Mouse (Mus musculus) liver, embryonic 12.5 days (tissue): ENCODE data around the gene Ntn1. TPM values are rescaled to one million over a fixed set of nuclear protein-coding genes. Genes with fewer than 3 reads are reported as not detected.

ENCODE experiments used
- ATAC-seq: fragments of 200-750 bp; cut with Nextera tagmentation; 2 replicates; pipeline ENCODE4 v1.8.0; 2017; ENCODE audit warnings: moderate number of reproducible peaks, mild to moderate bottlenecking, moderate library complexity
- H3K27ac ChIP-seq: fragments of 300-500 bp; sonication (generic); 2 replicates; pipeline ENCODE4 v1.5.1; 2016; ENCODE audit warnings: mild to moderate bottlenecking
- H3K27me3 ChIP-seq: fragments of 300-500 bp; sonication (generic); replicated peaks from 2 replicates; pipeline ENCODE4 v1.6.1; 2016; ENCODE audit warnings: mild to moderate bottlenecking, moderate library complexity
- H3K36me3 ChIP-seq: fragments of 300-500 bp; sonication (generic); 2 replicates; pipeline ENCODE4 v1.6.1; 2016; ENCODE audit warnings: mild to moderate bottlenecking, moderate library complexity
- H3K4me1 ChIP-seq: fragments of 300-500 bp; sonication (generic); 2 replicates; pipeline ENCODE4 v1.6.1; 2016
- H3K4me2 ChIP-seq: fragments of 300-500 bp; sonication (generic); 2 replicates; pipeline ENCODE4 v1.6.1; 2016; ENCODE audit warnings: mild to moderate bottlenecking, moderate library complexity
- H3K4me3 ChIP-seq: fragments of 300-500 bp; sonication (generic); 2 replicates; pipeline ENCODE4 v1.5.1; 2016; ENCODE audit warnings: mild to moderate bottlenecking, moderate library complexity
- H3K9ac ChIP-seq: fragments of 300-500 bp; sonication (generic); 2 replicates; pipeline ENCODE4 v1.6.1; 2016; ENCODE audit warnings: mild to moderate bottlenecking, moderate library complexity
- H3K9me3 ChIP-seq: fragments of 300-500 bp; sonication (generic); replicated peaks from 2 replicates; pipeline ENCODE4 v1.6.1; 2016; ENCODE audit warnings: mild to moderate bottlenecking, moderate library complexity
- WGBS: fragments of 180-500 bp; shearing (Covaris S2); methylation state at CpG from one replicate; pipeline ENCODE4 v1.1.7; 2016; ENCODE audit not compliant: insufficient replicate concordance; 5-methylcytosine and 5-hydroxymethylcytosine counted together
- polyA plus RNA-seq: library from polyadenylated mRNA; unstranded; fragments of >200 nt; fragmentation: Nextera tagmentation; extraction: Ambion mirVana; gene quantifications from 2 replicates; pipeline ENCODE4 v1.2.1, GENCODE M21; 2016

The Ntn1 gene
- 0.53 and 0.57 TPM in 2 replicates for polyA plus RNA-seq

- Histone ChIP-seq H3K4me3 (peak within 1 kb of the TSS; percentile 38), H3K27me3 (peaks cover 92% of the 10 kb centered on the region), H3K27ac (no peak within 1 kb of the TSS), H3K9ac (no peak within 1 kb of the TSS), H3K4me2 (peak within 1 kb of the TSS; percentile 63), H3K9me3 (no peaks in the 10 kb centered on the region), H3K36me3 (no peaks in the 10 kb centered on the region), H3K4me1 (peaks cover 7% of the 10 kb centered on the region; the same call in 1 of the 2 replicates)
- no peak for ATAC-seq
- WGBS: 3% methylated on average over 11 of the region's 11 CpGs
Observed at GRCm38 (mm10) chr11:68400727-68401219, at the start of gene Ntn1. Ntn1 (minus strand) TSS chr11:68400823.

DNA sequence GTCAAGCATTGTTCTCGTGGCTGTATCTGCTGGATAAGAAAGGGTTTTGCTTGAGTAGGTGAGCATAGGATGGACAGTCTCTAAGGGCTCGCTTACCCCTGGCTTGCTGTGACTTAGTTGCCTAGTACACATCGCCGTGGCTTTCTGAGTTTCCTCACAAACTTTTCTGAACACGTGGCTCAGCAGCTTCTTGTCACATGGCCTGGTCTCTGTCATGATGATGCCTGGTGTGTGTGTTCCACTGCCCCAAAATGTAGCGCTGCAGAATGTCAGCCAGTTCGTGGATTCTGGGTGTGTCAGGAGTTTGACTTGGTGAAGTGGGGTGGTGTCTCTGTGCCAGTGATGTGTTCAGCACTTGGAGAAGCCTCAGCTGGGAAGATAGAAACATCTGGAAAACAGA lies 47.7 kb upstream of the Ntn1 start:
- Histone ChIP-seq H3K36me3 (no peaks in the 10 kb centered on the region), H3K27ac (no peak overlapping the region), H3K4me2 (no peak overlapping the region), H3K4me1 (no peaks in the 10 kb centered on the region), H3K9ac (no peak overlapping the region), H3K27me3 (no peaks in the 10 kb centered on the region; the same call in 1 of the 2 replicates), H3K4me3 (no peak overlapping the region), H3K9me3 (no peaks in the 10 kb centered on the region)
- WGBS: 59% methylated on average over 7 of the region's 7 CpGs
- no peak for ATAC-seq

DNA sequence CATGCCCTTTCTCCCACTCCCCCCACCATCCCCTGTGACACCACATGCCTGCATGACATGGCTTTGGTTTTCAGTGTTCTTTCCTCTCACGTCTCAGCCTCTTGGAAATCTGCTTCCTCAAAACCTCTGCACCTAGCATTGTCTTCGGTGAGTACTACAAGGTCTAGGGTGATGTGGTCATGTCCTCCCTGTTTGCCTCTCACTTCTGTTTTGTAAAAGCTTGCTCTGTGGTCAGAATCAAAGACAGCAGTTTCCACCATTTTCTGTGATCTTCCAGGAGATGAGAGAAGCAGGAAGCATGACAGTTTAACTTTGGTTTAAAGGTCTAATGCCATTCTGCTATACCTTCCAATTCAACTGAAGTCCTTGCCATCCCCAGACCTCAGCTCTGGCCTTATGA lies 46.6 kb upstream of the Ntn1 start:
- ATAC-seq: no peak
- Histone ChIP-seq H3K9me3 (no peaks in the 10 kb centered on the region), H3K4me2 (no peak overlapping the region), H3K4me1 (no peaks in the 10 kb centered on the region), H3K4me3 (no peak overlapping the region), H3K27ac (no peak overlapping the region), H3K27me3 (no peaks in the 10 kb centered on the region; the same call in none of the 2 replicates), H3K36me3 (no peaks in the 10 kb centered on the region), H3K9ac (no peak overlapping the region)
- 40% methylated on average over 2 of the region's 2 CpGs for WGBS

DNA sequence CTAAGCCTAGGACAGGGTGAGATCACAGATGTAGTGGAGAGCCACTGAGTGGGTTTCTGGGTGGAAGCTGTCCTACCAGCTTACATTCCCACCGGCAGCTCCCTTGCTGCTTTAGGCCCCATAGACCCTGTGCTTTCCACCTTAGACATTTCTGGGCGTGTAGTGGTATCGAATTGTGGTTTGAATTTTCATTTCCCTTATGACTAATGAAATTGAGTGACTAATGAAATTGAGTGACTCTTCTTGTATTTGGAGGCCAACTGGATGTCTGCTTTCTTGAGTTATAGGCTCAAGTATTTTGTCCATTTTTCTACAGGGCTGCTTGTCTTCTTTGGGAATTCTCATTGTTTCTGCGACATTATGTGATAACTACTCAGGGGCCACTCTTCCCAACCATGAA lies 45.9 kb upstream of the Ntn1 start:
- no peak overlapping the region for H3K9ac ChIP-seq
- H3K4me2 ChIP-seq: no peak overlapping the region
- H3K4me1 ChIP-seq: no peaks in the 10 kb centered on the region
- ATAC-seq: no peak
- no peaks in the 10 kb centered on the region for H3K36me3 ChIP-seq
- H3K27me3 ChIP-seq: no peaks in the 10 kb centered on the region; the same call in none of the 2 replicates
- WGBS: 72% methylated on average over 4 of the region's 4 CpGs
- no peak overlapping the region for H3K27ac ChIP-seq
- H3K9me3 ChIP-seq: no peaks in the 10 kb centered on the region
- H3K4me3 ChIP-seq: no peak overlapping the region

DNA sequence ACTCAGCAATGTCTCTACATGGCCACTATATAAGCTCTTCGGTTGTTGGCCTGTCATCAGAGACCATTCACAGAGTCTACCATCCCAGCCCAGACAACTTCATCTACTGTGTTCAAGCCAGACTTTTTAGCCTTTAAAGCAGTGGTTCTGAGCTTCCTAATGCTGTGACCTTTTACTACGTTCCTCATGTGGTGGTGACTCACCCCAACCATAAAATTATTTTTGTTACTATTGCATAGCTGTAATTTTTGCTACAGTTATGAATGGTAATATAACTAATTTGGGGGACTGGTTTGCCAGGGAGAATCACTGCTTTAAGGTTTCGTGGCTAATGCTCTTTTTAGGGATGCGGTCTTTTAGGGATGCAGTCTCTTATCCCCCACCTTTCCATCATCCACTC lies 45.3 kb upstream of the Ntn1 start:
- Histone ChIP-seq H3K9ac (no peak overlapping the region), H3K27ac (no peak overlapping the region), H3K4me1 (no peaks in the 10 kb centered on the region), H3K36me3 (no peaks in the 10 kb centered on the region), H3K27me3 (no peaks in the 10 kb centered on the region; the same call in none of the 2 replicates), H3K4me2 (no peak overlapping the region), H3K4me3 (no peak overlapping the region), H3K9me3 (no peaks in the 10 kb centered on the region)
- 66% methylated on average over 4 of the region's 4 CpGs for WGBS
- ATAC-seq: no peak

DNA sequence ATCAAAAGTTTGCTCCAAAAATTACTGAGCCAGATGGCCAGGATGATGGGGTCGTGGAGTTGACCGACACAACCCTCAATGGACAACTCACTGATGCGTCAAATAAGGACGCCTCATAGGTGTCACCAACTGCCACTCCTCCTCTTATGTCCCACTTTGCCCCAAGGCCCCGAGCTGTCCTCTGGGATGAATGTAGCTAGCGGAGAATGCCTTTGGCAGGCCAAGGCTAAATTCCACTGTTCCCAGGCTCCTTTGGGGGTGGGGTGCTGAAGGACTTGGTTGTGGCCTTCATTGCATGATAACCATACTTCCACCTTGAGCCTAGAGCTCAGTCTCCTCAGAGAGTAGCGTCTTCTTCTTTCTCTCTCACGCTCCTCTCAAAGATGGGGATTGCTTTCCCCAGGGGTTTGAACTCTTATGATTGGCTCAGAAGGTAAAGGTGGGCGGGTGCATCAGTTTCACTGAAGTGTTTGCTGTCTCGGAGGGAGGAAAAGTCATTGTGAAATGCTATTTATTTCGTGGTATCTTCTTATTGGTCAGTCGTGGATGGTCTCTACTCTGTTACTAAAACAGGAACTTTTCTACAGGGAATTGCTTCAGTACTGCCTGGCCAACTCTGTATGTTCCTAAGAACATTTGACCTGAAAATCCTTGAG lies 42.5 kb upstream of the Ntn1 start:
- 60% methylated on average over 12 of the region's 12 CpGs for WGBS

GRCm38 (mm10) chr11:68442346-68442745 lies 41.7 kb upstream of the Ntn1 start:
- 73% methylated on average over 8 of the region's 8 CpGs for WGBS
- Histone ChIP-seq H3K9me3 (no peaks in the 10 kb centered on the region), H3K9ac (no peak overlapping the region), H3K4me1 (no peaks in the 10 kb centered on the region), H3K36me3 (no peaks in the 10 kb centered on the region), H3K27ac (no peak overlapping the region), H3K4me2 (no peak overlapping the region), H3K27me3 (no peaks in the 10 kb centered on the region; the same call in none of the 2 replicates), H3K4me3 (no peak overlapping the region)
- no peak for ATAC-seq

More for the DNA sequence above, 42.5 kb upstream of the Ntn1 start:
- ATAC-seq: no peak
- Histone ChIP-seq H3K4me1 (no peaks in the 10 kb centered on the region), H3K4me3 (no peak overlapping the region), H3K9ac (no peak overlapping the region), H3K9me3 (no peaks in the 10 kb centered on the region), H3K4me2 (no peak overlapping the region), H3K27me3 (no peaks in the 10 kb centered on the region; the same call in none of the 2 replicates), H3K27ac (no peak overlapping the region), H3K36me3 (no peaks in the 10 kb centered on the region)

DNA sequence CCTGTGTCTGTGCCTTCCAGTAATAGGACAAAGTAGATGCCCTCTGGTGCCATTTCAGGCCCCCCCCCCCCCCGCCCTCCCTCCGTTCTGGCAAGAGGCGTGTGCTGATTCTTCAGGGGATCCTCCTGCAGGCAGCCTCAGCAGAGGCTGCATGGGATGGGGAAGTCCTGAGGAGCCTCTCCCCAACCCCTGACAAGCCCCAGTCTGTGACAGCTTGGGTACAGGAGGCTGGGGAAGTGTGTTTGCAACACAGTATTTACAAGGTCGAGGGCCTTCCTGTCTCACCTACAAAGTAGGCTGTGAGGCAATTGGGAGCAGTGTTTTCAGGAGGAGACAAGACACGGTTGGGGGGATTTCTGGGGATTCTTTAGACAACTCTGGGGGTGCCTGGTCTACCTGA lies 40.3 kb upstream of the Ntn1 start:
- Histone ChIP-seq H3K9ac (no peak overlapping the region), H3K36me3 (no peaks in the 10 kb centered on the region), H3K4me1 (no peaks in the 10 kb centered on the region), H3K4me3 (no peak overlapping the region), H3K9me3 (no peaks in the 10 kb centered on the region), H3K4me2 (no peak overlapping the region), H3K27me3 (no peaks in the 10 kb centered on the region; the same call in 1 of the 2 replicates), H3K27ac (no peak overlapping the region)
- no peak for ATAC-seq
- WGBS: 41% methylated on average over 5 of the region's 5 CpGs

DNA sequence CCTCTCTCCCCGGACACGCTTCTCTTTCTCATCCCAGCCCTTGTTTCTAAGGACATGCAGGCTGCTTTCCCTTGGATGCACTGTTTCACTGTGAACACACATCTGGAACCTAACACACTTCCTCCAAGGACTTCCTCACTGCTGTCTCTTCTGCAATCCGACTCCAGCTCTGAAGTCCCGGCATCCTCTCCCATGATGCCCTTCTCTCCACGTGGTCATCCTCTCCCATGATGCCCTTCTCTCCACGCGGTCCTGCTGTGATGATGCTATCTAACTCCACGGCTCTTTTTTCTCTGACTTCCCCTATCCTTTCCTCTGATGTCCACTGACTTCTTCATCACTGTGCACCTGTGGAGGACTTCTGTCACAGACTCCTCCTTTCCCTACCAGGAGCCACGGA lies 39.5 kb upstream of the Ntn1 start:
- Histone ChIP-seq H3K4me1 (no peaks in the 10 kb centered on the region), H3K9ac (no peak overlapping the region), H3K27ac (no peak overlapping the region), H3K9me3 (no peaks in the 10 kb centered on the region), H3K36me3 (no peaks in the 10 kb centered on the region), H3K4me3 (no peak overlapping the region), H3K27me3 (peaks cover 4% of the 10 kb centered on the region; the same call in 1 of the 2 replicates), H3K4me2 (no peak overlapping the region)
- WGBS: 66% methylated on average over 9 of the region's 9 CpGs
- ATAC-seq: no peak

- Histone ChIP-seq H3K27me3 (peaks cover 37% of the 10 kb centered on the region), H3K4me2 (no peak overlapping the region), H3K9me3 (no peaks in the 10 kb centered on the region), H3K36me3 (no peaks in the 10 kb centered on the region), H3K4me3 (no peak overlapping the region), H3K9ac (no peak overlapping the region), H3K27ac (no peak overlapping the region), H3K4me1 (peaks cover 7% of the 10 kb centered on the region; the same call in 1 of the 2 replicates)
- 59% methylated on average over 5 of the region's 5 CpGs for WGBS
- no peak for ATAC-seq
Observed at GRCm38 (mm10) chr11:68436376-68436775, 35.8 kb upstream of the Ntn1 start.

- Histone ChIP-seq H3K27ac (no peak overlapping the region), H3K9ac (no peak overlapping the region), H3K4me2 (no peak overlapping the region), H3K9me3 (no peaks in the 10 kb centered on the region), H3K36me3 (no peaks in the 10 kb centered on the region), H3K4me3 (no peak overlapping the region), H3K27me3 (peaks cover 45% of the 10 kb centered on the region), H3K4me1 (peaks cover 7% of the 10 kb centered on the region; the same call in 1 of the 2 replicates)
- 70% methylated on average over 4 of the region's 4 CpGs for WGBS
- no peak for ATAC-seq
Observed at GRCm38 (mm10) chr11:68435601-68436000, 35.0 kb upstream of the Ntn1 start.

- no peak overlapping the region for H3K4me3 ChIP-seq
- H3K36me3 ChIP-seq: no peaks in the 10 kb centered on the region
- peaks cover 54% of the 10 kb centered on the region for H3K27me3 ChIP-seq
- no peak overlapping the region for H3K9ac ChIP-seq
- H3K9me3 ChIP-seq: no peaks in the 10 kb centered on the region
- no peak overlapping the region for H3K27ac ChIP-seq
- peaks cover 7% of the 10 kb centered on the region; the same call in 1 of the 2 replicates for H3K4me1 ChIP-seq
- 71% methylated on average over 2 of the region's 2 CpGs for WGBS
- no peak for ATAC-seq
- H3K4me2 ChIP-seq: no peak overlapping the region
Observed at GRCm38 (mm10) chr11:68434697-68435096, 34.1 kb upstream of the Ntn1 start.
